Mouse (Mus musculus) limb, embryonic 10.5 days (tissue): Measurements from ENCODE around the gene Scube3. TPM values are rescaled to one million over a fixed set of nuclear protein-coding genes. Genes with fewer than 3 reads are reported as not detected.

Source experiments
- DNase-seq: peaks from one replicate; pipeline ENCODE4 v3.0.0-alpha.2; 2017; ENCODE audit warnings: low spot score
- H3K27ac ChIP-seq: fragments of 300-500 bp; sonication (generic); 2 replicates; pipeline ENCODE4 v1.5.1; 2016; ENCODE audit warnings: mild to moderate bottlenecking
- H3K27me3 ChIP-seq: fragments of 300-500 bp; sonication (generic); 2 replicates; pipeline ENCODE4 v1.6.1; 2016; ENCODE audit warnings: low read depth, mild to moderate bottlenecking; ENCODE audit not compliant: poor library complexity, severe bottlenecking
- H3K36me3 ChIP-seq: fragments of 300-500 bp; sonication (generic); 2 replicates; pipeline ENCODE4 v1.6.1; 2016; ENCODE audit warnings: mild to moderate bottlenecking, moderate library complexity
- H3K4me1 ChIP-seq: fragments of 300-500 bp; sonication (generic); 2 replicates; pipeline ENCODE4 v1.6.1; 2016
- H3K4me3 ChIP-seq: fragments of 300-500 bp; sonication (generic); 2 replicates; pipeline ENCODE4 v1.5.1; 2016; ENCODE audit warnings: mild to moderate bottlenecking, moderate library complexity
- H3K9me3 ChIP-seq: fragments of 300-500 bp; sonication (generic); replicated peaks from 2 replicates; pipeline ENCODE4 v1.6.1; 2016; ENCODE audit warnings: mild to moderate bottlenecking
- WGBS: fragments of 180-500 bp; shearing (Covaris S2); methylation state at CpG from one replicate; pipeline ENCODE4 v1.1.7; 2016; 5-methylcytosine and 5-hydroxymethylcytosine counted together
- polyA plus RNA-seq: library from polyadenylated mRNA; unstranded; fragments of >200 nt; fragmentation: Nextera tagmentation; extraction: Ambion mirVana; gene quantifications from 2 replicates; pipeline ENCODE4 v1.2.1, GENCODE M21; 2016

Gene Scube3
- polyA plus RNA-seq, 1 experiment from 2014 or later = 11.0 TPM

- H3K27ac ChIP-seq = no peak overlapping the region
- H3K4me1 ChIP-seq = peaks cover 11% of the 10 kb centered on the region; the same call in 1 of the 2 replicates
- H3K4me3 ChIP-seq = no peak overlapping the region
- WGBS = 87% methylated on average over 3 of the region's 3 CpGs
- no peak for DNase-seq
- no peaks in the 10 kb centered on the region for H3K9me3 ChIP-seq
- H3K27me3 ChIP-seq = no peaks in the 10 kb centered on the region
- peaks cover 83% of the 10 kb centered on the region for H3K36me3 ChIP-seq
Observed at GRCm38 (mm10) chr17:28193559-28193958, 51.6 kb downstream of the Scube3 start.

- DNase-seq = no peak
- Histone ChIP-seq H3K4me1 (peaks cover 11% of the 10 kb centered on the region; the same call in 1 of the 2 replicates), H3K36me3 (peaks cover 88% of the 10 kb centered on the region), H3K9me3 (no peaks in the 10 kb centered on the region), H3K27me3 (no peaks in the 10 kb centered on the region), H3K4me3 (no peak overlapping the region), H3K27ac (no peak overlapping the region)
- 96% methylated on average over 10 of the region's 10 CpGs for WGBS
Observed at GRCm38 (mm10) chr17:28195033-28195432, 53.1 kb downstream of the Scube3 start.

GRCm38 (mm10) chr17:28197646-28198045, 55.7 kb downstream of the Scube3 start:
- Histone ChIP-seq H3K4me3 (no peak overlapping the region), H3K27me3 (no peaks in the 10 kb centered on the region), H3K9me3 (no peaks in the 10 kb centered on the region), H3K36me3 (peaks cover 89% of the 10 kb centered on the region), H3K27ac (no peak overlapping the region), H3K4me1 (peaks cover 15% of the 10 kb centered on the region; the same call in 1 of the 2 replicates)
- DNase-seq = no peak
- WGBS = 61% methylated on average over 18 of the region's 18 CpGs

GRCm38 (mm10) chr17:28201982-28202381, 60.0 kb downstream of the Scube3 start:
- peaks cover 36% of the 10 kb centered on the region for H3K4me1 ChIP-seq
- peaks cover 72% of the 10 kb centered on the region for H3K36me3 ChIP-seq
- 85% methylated on average over 14 of the region's 14 CpGs for WGBS
- H3K27ac ChIP-seq = 0 out of 2 replicates have a peak overlapping the region, but pooled peaks have one; percentile 6
- no peak for DNase-seq
- H3K4me3 ChIP-seq = no peak overlapping the region
- H3K27me3 ChIP-seq = no peaks in the 10 kb centered on the region
- H3K9me3 ChIP-seq = no peaks in the 10 kb centered on the region

GRCm38 (mm10) chr17:28204052-28204720, 62.2 kb downstream of the Scube3 start:
- Histone ChIP-seq H3K4me3 (0 out of 2 replicates have a peak overlapping the region, but pooled peaks have one; percentile 3), H3K27ac (0 out of 2 replicates have a peak overlapping the region, but pooled peaks have one; percentile 15), H3K36me3 (peaks cover 53% of the 10 kb centered on the region), H3K4me1 (peaks cover 46% of the 10 kb centered on the region), H3K9me3 (no peaks in the 10 kb centered on the region), H3K27me3 (no peaks in the 10 kb centered on the region)
- WGBS = 35% methylated on average over 14 of the region's 14 CpGs
- peak; percentile 81 for DNase-seq

- H3K36me3 ChIP-seq = peaks cover 41% of the 10 kb centered on the region
- no peak for DNase-seq
- H3K9me3 ChIP-seq = no peaks in the 10 kb centered on the region
- WGBS = 91% methylated on average over 8 of the region's 8 CpGs
- peak overlapping the region; percentile 15; the same call in 1 of the 2 replicates for H3K27ac ChIP-seq
- H3K4me3 ChIP-seq = no peak overlapping the region
- H3K4me1 ChIP-seq = peaks cover 52% of the 10 kb centered on the region
- no peaks in the 10 kb centered on the region for H3K27me3 ChIP-seq
Observed at GRCm38 (mm10) chr17:28205443-28205842, 63.5 kb downstream of the Scube3 start.

GRCm38 (mm10) chr17:28207092-28207491, 65.2 kb downstream of the Scube3 start:
- Histone ChIP-seq H3K4me1 (peaks cover 58% of the 10 kb centered on the region), H3K27me3 (no peaks in the 10 kb centered on the region), H3K36me3 (peaks cover 25% of the 10 kb centered on the region), H3K4me3 (peak overlapping the region; percentile 54; the same call in 1 of the 2 replicates), H3K9me3 (no peaks in the 10 kb centered on the region), H3K27ac (peak overlapping the region; percentile 89)
- WGBS = 79% methylated on average over 8 of the region's 8 CpGs
- DNase-seq = no peak

- peaks cover 18% of the 10 kb centered on the region for H3K36me3 ChIP-seq
- H3K27me3 ChIP-seq = no peaks in the 10 kb centered on the region
- WGBS = 20% methylated on average over 26 of the region's 26 CpGs
- H3K27ac ChIP-seq = peak within 1 kb of the TSS; percentile 89
- peak; percentile 87 for DNase-seq
- no peaks in the 10 kb centered on the region for H3K9me3 ChIP-seq
- H3K4me1 ChIP-seq = peaks cover 60% of the 10 kb centered on the region
- H3K4me3 ChIP-seq = peak within 1 kb of the TSS; percentile 54
Observed at GRCm38 (mm10) chr17:28207591-28208313, 65.8 kb downstream of the Scube3 start, which contains the start of gene Def6. Gene Def6, plus strand, starts transcription at chr17:28207778.

- Histone ChIP-seq H3K4me3 (peak overlapping the region; percentile 54), H3K4me1 (peaks cover 59% of the 10 kb centered on the region), H3K9me3 (no peaks in the 10 kb centered on the region), H3K27ac (peak overlapping the region; percentile 89), H3K27me3 (no peaks in the 10 kb centered on the region), H3K36me3 (peaks cover 13% of the 10 kb centered on the region)
- WGBS = 83% methylated on average over 8 of the region's 8 CpGs
- DNase-seq = no peak
Observed at GRCm38 (mm10) chr17:28208314-28208612, 66.3 kb downstream of the Scube3 start.

GRCm38 (mm10) chr17:28209457-28210110, 67.6 kb downstream of the Scube3 start:
- peaks cover 55% of the 10 kb centered on the region for H3K4me1 ChIP-seq
- no peak for DNase-seq
- 64% methylated on average over 4 of the region's 4 CpGs for WGBS
- no peaks in the 10 kb centered on the region for H3K9me3 ChIP-seq
- H3K27ac ChIP-seq = peak overlapping the region; percentile 15; the same call in 1 of the 2 replicates
- H3K4me3 ChIP-seq = no peak overlapping the region
- H3K27me3 ChIP-seq = no peaks in the 10 kb centered on the region
- peaks cover 9% of the 10 kb centered on the region for H3K36me3 ChIP-seq

GRCm38 (mm10) chr17:28211921-28212341, 70.0 kb downstream of the Scube3 start:
- Histone ChIP-seq H3K4me1 (peaks cover 43% of the 10 kb centered on the region), H3K9me3 (no peaks in the 10 kb centered on the region), H3K27ac (peak overlapping the region; percentile 39), H3K36me3 (no peaks in the 10 kb centered on the region), H3K4me3 (no peak overlapping the region), H3K27me3 (no peaks in the 10 kb centered on the region)
- WGBS = 75% methylated on average over 6 of the region's 6 CpGs
- DNase-seq = no peak

GRCm38 (mm10) chr17:28212391-28212790, 70.5 kb downstream of the Scube3 start:
- peak overlapping the region; percentile 39 for H3K27ac ChIP-seq
- H3K36me3 ChIP-seq = no peaks in the 10 kb centered on the region
- 70% methylated on average over 9 of the region's 9 CpGs for WGBS
- no peaks in the 10 kb centered on the region for H3K9me3 ChIP-seq
- peaks cover 43% of the 10 kb centered on the region for H3K4me1 ChIP-seq
- H3K4me3 ChIP-seq = no peak overlapping the region
- no peaks in the 10 kb centered on the region for H3K27me3 ChIP-seq
- no peak for DNase-seq

GRCm38 (mm10) chr17:28213236-28213635, 71.3 kb downstream of the Scube3 start:
- no peak for DNase-seq
- Histone ChIP-seq H3K27ac (no peak overlapping the region), H3K27me3 (no peaks in the 10 kb centered on the region), H3K36me3 (no peaks in the 10 kb centered on the region), H3K9me3 (no peaks in the 10 kb centered on the region), H3K4me1 (peaks cover 43% of the 10 kb centered on the region), H3K4me3 (no peak overlapping the region)
- WGBS = 29% methylated on average over 4 of the region's 4 CpGs
